Mouse (Mus musculus): ENCODE results near the gene Trim67. TPM values are rescaled to one million over a fixed set of nuclear protein-coding genes. Genes with fewer than 3 reads are reported as not detected.

Gene Trim67
- total RNA-seq, 2 experiments from 2014 or later, result 0.86 to 1.0 TPM

GRCm38 (mm10) chr8:124878141-124878540, 85.2 kb downstream of the Trim67 start:
- no peak for DNase-seq

- DNase-seq, result no peak
These were observed 86.1 kb downstream of the Trim67 start for GRCm38 (mm10) chr8:124878946-124879526.

Other genes with a start within 250 kb of the Trim67 start
- 1 to 10 TPM; 3.7 to 4.0 TPM for gene Agt, start 223.4 kb upstream of the Trim67 start, total RNA-seq (2021)
- under 1 TPM in 1 of 2 experiments, not detected in 1; 0.72 TPM for gene Capn9, start 217.0 kb upstream of the Trim67 start, total RNA-seq (2021)
- 10 to 100 TPM; 38.9 to 47.8 TPM for gene 2310022B05Rik, start 129.7 kb upstream of the Trim67 start, total RNA-seq (2021)
- gene Ttc13, start 71.1 kb upstream of the Trim67 start, total RNA-seq (2021), result 10 to 100 TPM; 39.8 to 41.5 TPM
- 1 to 10 TPM; 8.7 to 9.8 TPM for gene Arv1, start 71.0 kb upstream of the Trim67 start, total RNA-seq (2021)
- gene Fam89a, start 41.3 kb upstream of the Trim67 start, total RNA-seq (2021), result under 1 TPM; 0.20 to 0.23 TPM
- gene Gnpat, start 69.9 kb downstream of the Trim67 start, total RNA-seq (2021), result 100 to 1,000 TPM in 1 of 2 experiments, 10 to 100 TPM in 1; 93.1 to 104 TPM
- 10 to 100 TPM; 30.1 to 31.9 TPM for gene 2810004N23Rik, start 70.0 kb downstream of the Trim67 start, total RNA-seq (2021)
- 10 to 100 TPM; 23.0 to 24.0 TPM for gene Exoc8, start 104.6 kb downstream of the Trim67 start, total RNA-seq (2021)
- 10 to 100 TPM; 19.0 to 19.7 TPM for gene Sprtn, start 104.8 kb downstream of the Trim67 start, total RNA-seq (2021)
- gene Egln1, start 156.2 kb downstream of the Trim67 start, total RNA-seq (2021), result 10 to 100 TPM; 50.2 to 64.1 TPM
- 10 to 100 TPM; 80.0 to 90.7 TPM for gene Tsnax, start 219.9 kb downstream of the Trim67 start, total RNA-seq (2021)

Measured in adrenal gland, postnatal 36 days (tissue).